Mouse (Mus musculus): ENCODE measurements around the gene Retnlb. TPM values are rescaled to one million over a fixed set of nuclear protein-coding genes. Genes with fewer than 3 reads are reported as not detected.
"Not testable (repeated sequence)": the region's sequence is repeated elsewhere in the genome, so short reads cannot be mapped to it uniquely, and the experiment has no call there.

Gene Retnlb
- polyA plus RNA-seq, 1 experiment = not detected

DNA sequence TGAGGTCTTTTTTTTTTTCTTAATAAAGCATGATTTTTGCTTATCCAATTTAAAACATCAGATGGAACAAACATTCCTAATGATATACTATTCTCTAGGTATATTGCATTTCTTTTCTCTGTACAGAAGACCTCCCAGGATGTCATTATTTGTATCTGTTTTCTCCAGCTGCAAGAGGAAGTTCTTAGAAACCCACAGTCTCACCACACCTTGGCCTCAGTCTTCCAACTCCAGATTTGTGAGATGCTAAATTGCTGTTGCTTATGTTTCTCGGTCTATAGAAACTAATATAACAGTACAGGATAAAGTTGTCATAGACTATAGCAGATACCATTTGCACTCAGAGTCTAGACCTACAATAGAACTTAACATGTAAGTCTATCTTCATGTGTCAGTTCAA is 10.1 kb upstream of the Retnlb start:
- no peak overlapping the region for H3K4me3 ChIP-seq (ENCODE audit: insufficient read depth, low read length)
- H3K27ac ChIP-seq (ENCODE audit: insufficient read depth, low read length) = no peak overlapping the region
- H3K4me1 ChIP-seq (ENCODE audit: control insufficient read depth, insufficient read depth, low read length) = no peaks in the 10 kb centered on the region
- TF ChIP-seq CTCF (IDR thresholded peaks at IDR 0.05; ENCODE audit: borderline replicate concordance, insufficient read depth, low read length) (no peak), POLR2A (IDR thresholded peaks at IDR 0.05; ENCODE audit: low read depth, low read length) (no peak)

DNA sequence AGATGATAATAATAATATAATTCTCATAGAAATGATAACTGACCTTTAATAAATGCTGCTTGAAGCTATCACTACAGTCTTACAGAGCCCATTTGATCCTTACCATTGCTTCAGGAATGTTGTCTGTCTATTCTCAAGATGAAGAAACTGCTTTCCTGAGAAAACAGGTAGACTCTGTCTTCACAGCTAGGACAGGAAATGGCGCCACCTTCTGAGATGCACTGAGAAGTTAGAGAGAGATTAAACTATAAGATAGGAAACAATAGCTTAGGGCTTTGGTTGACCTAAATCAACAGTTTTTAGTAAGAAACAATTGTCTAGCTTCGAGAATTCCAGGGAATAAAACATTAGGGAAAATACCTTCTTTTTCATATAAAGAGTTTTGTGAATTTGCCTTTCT is 7.3 kb upstream of the Retnlb start:
- TF ChIP-seq CTCF (IDR thresholded peaks at IDR 0.05; ENCODE audit: borderline replicate concordance, insufficient read depth, low read length) = no peak
- TF ChIP-seq POLR2A (IDR thresholded peaks at IDR 0.05; ENCODE audit: low read depth, low read length) = no peak
- no peaks in the 10 kb centered on the region for H3K4me1 ChIP-seq (ENCODE audit: control insufficient read depth, insufficient read depth, low read length)
- H3K27ac ChIP-seq (ENCODE audit: insufficient read depth, low read length) = no peak overlapping the region
- H3K4me3 ChIP-seq (ENCODE audit: insufficient read depth, low read length) = no peak overlapping the region

DNA sequence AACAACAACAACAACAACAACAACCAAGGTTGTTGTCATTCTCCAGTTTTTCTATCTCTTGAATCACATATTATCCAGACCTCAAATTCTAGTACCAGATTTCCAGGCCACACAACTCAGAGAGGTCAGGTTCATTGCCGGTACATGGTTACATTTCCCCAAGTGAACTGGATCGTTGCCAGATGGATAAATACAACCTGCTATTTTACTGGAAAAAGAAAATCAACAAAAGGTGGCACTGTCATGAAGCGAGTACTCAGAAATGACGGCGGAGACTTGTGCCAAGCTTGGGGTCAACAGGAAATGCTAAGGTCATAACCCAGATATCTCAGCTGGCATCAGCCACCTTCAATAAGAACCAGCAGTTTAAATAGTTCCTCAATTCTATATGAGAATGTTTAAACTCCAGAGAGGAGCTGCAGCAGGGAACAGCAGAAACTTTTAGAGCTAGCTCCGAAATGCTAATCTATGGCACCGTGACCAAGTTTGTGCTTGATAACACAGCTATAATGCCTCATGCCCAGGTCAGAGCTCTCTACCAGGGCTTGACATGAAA is 4.7 kb upstream of the Retnlb start:
- TF ChIP-seq CTCF (IDR thresholded peaks at IDR 0.05; ENCODE audit: borderline replicate concordance, insufficient read depth, low read length) (no peak), POLR2A (IDR thresholded peaks at IDR 0.05; ENCODE audit: low read depth, low read length) (no peak)

DNA sequence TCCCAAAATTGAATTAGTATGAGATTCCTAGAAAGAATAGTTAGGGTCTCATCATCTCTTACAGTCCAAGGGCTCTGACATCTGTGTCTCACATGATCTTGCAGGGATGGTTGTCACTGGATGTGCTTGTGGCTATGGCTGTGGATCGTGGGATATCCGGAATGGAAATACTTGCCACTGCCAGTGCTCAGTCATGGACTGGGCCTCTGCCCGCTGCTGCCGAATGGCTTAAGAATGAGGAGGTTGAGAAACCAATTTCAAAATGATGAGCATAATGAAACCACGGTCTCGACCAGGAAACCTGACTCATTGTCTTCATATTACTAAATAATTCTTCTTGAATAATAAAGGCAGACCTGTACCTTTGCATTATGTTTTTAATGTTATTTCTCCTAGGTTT is 1.9 kb downstream of the Retnlb start:
- no peak overlapping the region for H3K4me3 ChIP-seq (ENCODE audit: insufficient read depth, low read length)
- no peak overlapping the region for H3K27ac ChIP-seq (ENCODE audit: insufficient read depth, low read length)
- no peaks in the 10 kb centered on the region for H3K4me1 ChIP-seq (ENCODE audit: control insufficient read depth, insufficient read depth, low read length)
- TF ChIP-seq CTCF (IDR thresholded peaks at IDR 0.05; ENCODE audit: borderline replicate concordance, insufficient read depth, low read length) = no peak
- TF ChIP-seq POLR2A (IDR thresholded peaks at IDR 0.05; ENCODE audit: low read depth, low read length) = no peak

More for the DNA sequence above, 4.7 kb upstream of the Retnlb start:
- Histone ChIP-seq H3K4me3 (ENCODE audit: insufficient read depth, low read length) (no peak overlapping the region), H3K4me1 (ENCODE audit: control insufficient read depth, insufficient read depth, low read length) (no peaks in the 10 kb centered on the region), H3K27ac (ENCODE audit: insufficient read depth, low read length) (no peak overlapping the region)

DNA sequence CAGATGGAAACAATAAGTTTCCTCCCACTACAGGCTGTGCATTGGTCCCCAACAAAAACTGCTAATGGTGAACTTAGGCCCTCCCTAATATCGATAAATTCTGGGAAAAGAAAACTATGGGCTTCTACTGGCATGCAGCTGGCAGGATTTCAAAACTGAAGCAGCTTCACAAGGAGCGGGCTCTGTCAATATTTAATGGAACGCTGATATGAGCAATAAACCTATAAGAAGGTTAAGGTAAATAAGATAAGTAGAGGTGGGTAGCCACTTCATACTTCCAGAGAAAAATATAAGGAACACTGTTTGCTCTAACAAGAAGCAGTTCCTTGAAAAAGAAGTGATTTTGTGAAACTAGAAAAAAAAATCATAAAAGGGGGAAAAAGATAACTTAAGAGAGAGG is 9.8 kb downstream of the Retnlb start:
- no peaks in the 10 kb centered on the region for H3K4me1 ChIP-seq (ENCODE audit: control insufficient read depth, insufficient read depth, low read length)
- TF ChIP-seq CTCF (IDR thresholded peaks at IDR 0.05; ENCODE audit: borderline replicate concordance, insufficient read depth, low read length) (no peak), POLR2A (IDR thresholded peaks at IDR 0.05; ENCODE audit: low read depth, low read length) (no peak)
- H3K4me3 ChIP-seq (ENCODE audit: insufficient read depth, low read length) = no peak overlapping the region
- H3K27ac ChIP-seq (ENCODE audit: insufficient read depth, low read length) = no peak overlapping the region

DNA sequence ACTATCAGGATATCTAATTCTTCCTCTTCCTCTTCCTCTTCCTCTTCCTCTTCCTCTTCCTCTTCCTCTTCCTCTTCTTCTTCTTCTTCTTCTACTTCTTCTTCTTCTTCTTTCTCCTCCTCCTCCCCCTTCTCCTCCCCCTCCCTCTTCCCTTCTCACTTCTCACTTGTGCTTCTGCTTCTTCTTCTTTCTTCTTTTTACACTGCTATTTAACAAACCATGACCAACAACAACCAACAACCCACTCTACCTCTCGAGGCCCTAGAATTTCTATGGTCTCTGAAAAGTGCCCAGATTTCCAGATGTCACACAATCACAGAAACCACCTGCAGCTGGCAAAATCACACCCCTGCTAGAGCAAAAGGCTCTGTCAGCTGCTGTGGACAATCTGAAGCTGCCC is 11.0 kb downstream of the Retnlb start:
- H3K4me1 ChIP-seq (ENCODE audit: control insufficient read depth, insufficient read depth, low read length) = no peaks in the 10 kb centered on the region
- no peak overlapping the region for H3K27ac ChIP-seq (ENCODE audit: insufficient read depth, low read length)
- no peak for TF ChIP-seq POLR2A (IDR thresholded peaks at IDR 0.05; ENCODE audit: low read depth, low read length)
- no peak for TF ChIP-seq CTCF (IDR thresholded peaks at IDR 0.05; ENCODE audit: borderline replicate concordance, insufficient read depth, low read length)
- H3K4me3 ChIP-seq (ENCODE audit: insufficient read depth, low read length) = no peak overlapping the region

DNA sequence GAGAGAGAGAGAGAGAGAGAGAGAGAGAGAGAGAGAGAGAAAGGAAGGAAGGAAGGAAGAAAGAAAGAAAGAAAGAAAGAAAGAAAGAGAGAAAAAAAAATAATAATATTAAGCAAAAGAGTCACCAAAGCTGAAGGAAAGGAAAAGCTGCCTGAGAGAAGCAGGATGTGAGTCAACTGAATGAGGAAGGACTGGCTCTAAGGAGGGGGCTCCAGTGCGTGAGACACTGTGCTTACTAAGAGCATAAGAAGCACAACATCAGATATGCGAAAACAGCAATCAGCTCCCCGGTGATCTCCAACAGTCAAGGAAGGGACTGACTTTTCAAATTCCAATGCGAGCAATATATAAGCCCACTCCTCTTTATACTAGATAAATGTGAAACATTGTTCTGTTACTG is 12.4 kb downstream of the Retnlb start:
- Histone ChIP-seq H3K27ac (ENCODE audit: insufficient read depth, low read length) (no peak overlapping the region), H3K4me1 (ENCODE audit: control insufficient read depth, insufficient read depth, low read length) (no peaks in the 10 kb centered on the region), H3K4me3 (ENCODE audit: insufficient read depth, low read length) (no peak overlapping the region)
- no peak for TF ChIP-seq POLR2A (IDR thresholded peaks at IDR 0.05; ENCODE audit: low read depth, low read length)

DNA sequence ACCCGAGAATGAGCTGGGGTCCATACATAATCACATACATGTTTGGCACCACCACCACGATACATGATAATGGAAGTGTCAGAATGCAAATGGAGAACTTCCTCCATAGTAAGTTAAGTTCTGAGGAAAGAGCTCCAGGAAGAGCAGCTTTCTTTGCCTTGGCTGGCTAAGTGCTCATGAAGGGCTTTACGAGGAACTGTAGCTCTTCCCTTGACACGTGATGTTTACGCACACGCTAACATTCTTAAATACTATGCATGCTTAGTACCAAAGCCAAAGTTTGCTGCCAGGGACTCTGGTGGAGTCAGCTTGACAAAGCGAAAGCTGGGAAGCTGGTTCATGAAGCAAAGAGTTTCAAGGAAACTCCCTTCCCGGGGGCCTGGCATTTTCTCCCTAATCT is 15.4 kb downstream of the Retnlb start:
- H3K4me3 ChIP-seq (ENCODE audit: insufficient read depth, low read length) = no peak overlapping the region
- no peak overlapping the region for H3K27ac ChIP-seq (ENCODE audit: insufficient read depth, low read length)
- no peak for TF ChIP-seq POLR2A (IDR thresholded peaks at IDR 0.05; ENCODE audit: low read depth, low read length)
- no peak for TF ChIP-seq CTCF (IDR thresholded peaks at IDR 0.05; ENCODE audit: borderline replicate concordance, insufficient read depth, low read length)
- no peaks in the 10 kb centered on the region for H3K4me1 ChIP-seq (ENCODE audit: control insufficient read depth, insufficient read depth, low read length)

DNA sequence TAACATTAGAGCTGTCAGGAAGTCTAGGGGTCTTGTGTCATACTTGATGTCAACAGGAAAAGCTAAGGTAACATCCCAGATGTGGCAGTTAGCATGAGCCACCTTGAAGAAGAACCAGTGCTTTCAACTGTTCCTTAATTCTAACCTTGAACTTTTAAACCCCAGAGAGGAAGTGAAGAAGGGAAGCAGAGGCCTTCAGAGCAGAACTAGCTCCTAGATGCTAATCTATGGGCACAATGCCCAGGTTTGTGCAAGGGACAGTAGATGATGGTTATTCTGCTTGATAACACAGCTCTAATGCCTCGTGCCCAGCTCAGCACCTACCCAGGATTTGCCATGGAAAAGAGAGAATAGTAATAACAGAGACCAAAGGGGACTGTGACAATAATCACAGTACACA is 17.0 kb downstream of the Retnlb start:
- H3K27ac ChIP-seq (ENCODE audit: insufficient read depth, low read length); H3K4me3 ChIP-seq (ENCODE audit: insufficient read depth, low read length); H3K4me1 ChIP-seq (ENCODE audit: control insufficient read depth, insufficient read depth, low read length): not testable (repeated sequence)

DNA sequence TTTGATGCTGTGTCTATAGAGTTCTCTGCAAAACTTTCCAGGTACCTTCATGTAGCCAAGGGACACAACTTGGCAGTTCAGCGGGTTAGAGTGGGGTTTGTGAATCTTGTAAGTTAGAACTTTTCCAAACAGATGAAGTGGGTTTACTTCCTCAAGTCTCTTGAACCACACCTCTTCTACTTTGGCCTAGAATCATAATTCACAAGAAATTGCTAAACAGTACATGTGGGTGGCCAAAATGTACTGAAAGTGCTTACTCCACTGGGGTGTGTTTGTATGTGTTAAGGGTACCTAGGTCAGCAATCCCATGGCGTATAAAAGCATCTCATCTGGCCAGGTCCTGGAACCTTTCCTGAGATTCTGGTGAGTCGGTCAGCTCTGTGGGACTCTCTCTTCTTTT is 25.6 kb downstream of the Retnlb start, which contains the start of gene Retnla:
Gene Retnla, plus strand, starts transcription at position 286 of the 400 bp plus-strand sequence.
- Histone ChIP-seq H3K4me1 (ENCODE audit: control insufficient read depth, insufficient read depth, low read length) (no peaks in the 10 kb centered on the region), H3K27ac (ENCODE audit: insufficient read depth, low read length) (no peak within 1 kb of the TSS), H3K4me3 (ENCODE audit: insufficient read depth, low read length) (no peak within 1 kb of the TSS)
- no peak for TF ChIP-seq POLR2A (IDR thresholded peaks at IDR 0.05; ENCODE audit: low read depth, low read length)
- no peak for TF ChIP-seq CTCF (IDR thresholded peaks at IDR 0.05; ENCODE audit: borderline replicate concordance, insufficient read depth, low read length)

Measured in embryonic fibroblast, embryonic 13.5 days (primary cell).